Mouse (Mus musculus) small intestine, adult 2 months (tissue): ENCODE measurements at regions not wholly inside any gene's neighbourhood (a gene's known extent, or its start where the extent isn't known, plus 50 kb on each side); places are given as distances from the start of the nearest gene placed in this dataset.
"Not testable (repeated sequence)": the region's sequence is repeated elsewhere in the genome, so short reads cannot be mapped to it uniquely, and the experiment has no call there.

Experiments used
- CTCF ChIP-seq: fragments of 200-500 bp; IDR thresholded peaks from 2 replicates; pipeline ENCODE4 v1.5.1; 2012; ENCODE audit warnings: low read depth, mild to moderate bottlenecking, control low read depth, inconsistent platforms, low read length, moderate library complexity, mixed read lengths; ENCODE audit not compliant: insufficient replicate concordance, insufficient read length; ENCODE audit errors: extremely low read depth
- POLR2A ChIP-seq: fragments of 200-500 bp; IDR thresholded peaks from 2 replicates; pipeline ENCODE4 v1.6.1; 2012; ENCODE audit warnings: low read depth, mild to moderate bottlenecking, control low read depth, inconsistent platforms, low read length, moderate library complexity

GRCm38 (mm10) chr13:52305328-52305727, 225.8 kb downstream of the Diras2 start:
- TF ChIP-seq CTCF, POLR2A: not testable (repeated sequence)
